Mouse (Mus musculus) kidney, adult 11 months (tissue): ENCODE measurements around the gene Cfap221.

Experiments used
- DNase-seq: peaks from one replicate; pipeline ENCODE4 v3.0.0; 2022

Gene Cfap221

GRCm38 (mm10) chr1:119996798-119997581 is at the start of gene Cfap221:
Gene Cfap221, minus strand, starts transcription at chr1:119997234.
- peak; percentile 61 for DNase-seq

GRCm38 (mm10) chr1:120044584-120044983 is 47.5 kb upstream of the Cfap221 start:
- DNase-seq, result no peak

- no peak for DNase-seq
Observed at GRCm38 (mm10) chr1:120042421-120042820, 45.4 kb upstream of the Cfap221 start.

- no peak for DNase-seq
Observed at GRCm38 (mm10) chr1:120038594-120038993, 41.6 kb upstream of the Cfap221 start.

- peak; percentile 69 for DNase-seq
Observed at GRCm38 (mm10) chr1:120037021-120037683, 40.1 kb upstream of the Cfap221 start.

- DNase-seq, result no peak
Observed at GRCm38 (mm10) chr1:120035456-120036034, 38.5 kb upstream of the Cfap221 start.

GRCm38 (mm10) chr1:120034793-120035192 is 37.8 kb upstream of the Cfap221 start:
- DNase-seq, result no peak

- DNase-seq, result no peak
Observed at GRCm38 (mm10) chr1:120033469-120033854, 36.4 kb upstream of the Cfap221 start.

GRCm38 (mm10) chr1:120032804-120033468 is 35.9 kb upstream of the Cfap221 start:
- DNase-seq, result peak; percentile 92

- DNase-seq, result no peak
Observed at GRCm38 (mm10) chr1:120030474-120030873, 33.4 kb upstream of the Cfap221 start.

- DNase-seq, result peak; percentile 75
Observed at GRCm38 (mm10) chr1:120027693-120028092, 30.7 kb upstream of the Cfap221 start.

- DNase-seq, result no peak
Observed at GRCm38 (mm10) chr1:120025050-120025439, 28.0 kb upstream of the Cfap221 start.

- peak; percentile 81 for DNase-seq
Observed at GRCm38 (mm10) chr1:120024331-120025049, 27.5 kb upstream of the Cfap221 start.

- no peak for DNase-seq
Observed at GRCm38 (mm10) chr1:120021951-120022350, 24.9 kb upstream of the Cfap221 start.

- DNase-seq, result no peak
Observed at GRCm38 (mm10) chr1:120020322-120020897, 23.4 kb upstream of the Cfap221 start.

- no peak for DNase-seq
Observed at GRCm38 (mm10) chr1:120019428-120019827, 22.4 kb upstream of the Cfap221 start.

GRCm38 (mm10) chr1:120018900-120019299 is 21.9 kb upstream of the Cfap221 start:
- no peak for DNase-seq

GRCm38 (mm10) chr1:120016240-120016639 is 19.2 kb upstream of the Cfap221 start:
- DNase-seq, result peak; percentile 47

- peak; percentile 39 for DNase-seq
Observed at GRCm38 (mm10) chr1:120013111-120013510, 16.1 kb upstream of the Cfap221 start.

- DNase-seq, result no peak
Observed at GRCm38 (mm10) chr1:120012638-120013037, 15.6 kb upstream of the Cfap221 start.

GRCm38 (mm10) chr1:120007851-120008588 is 11.0 kb upstream of the Cfap221 start:
- no peak for DNase-seq
